Mouse (Mus musculus) colon, adult 2 months (tissue): Measurements from ENCODE around the gene Rtl5. TPM values are rescaled to one million over a fixed set of nuclear protein-coding genes. Genes with fewer than 3 reads are reported as not detected.

Source experiments
- polyA plus RNA-seq: library from polyadenylated mRNA; depleted of rRNA; stranded (reverse); fragments of >200 nt; gene quantifications from 2 replicates; pipeline ENCODE4 v1.2.3, GENCODE M21; 2012; rRNA removed

Gene Rtl5
- 2.4 and 2.7 TPM in 2 replicates for polyA plus RNA-seq

GRCm38 (mm10) chrX:102070591-102071471 is at the start of gene Rtl5:
Gene Rtl5, minus strand, starts transcription at chrX:102071304.

GRCm38 (mm10) chrX:102119042-102119864 is 48.1 kb upstream of the Rtl5 start, which contains the start of gene Pin4:
Gene Pin4, plus strand, starts transcription at chrX:102119447.

Other genes starting within 250 kb of the Rtl5 start
- gene Nhsl2, start 221.9 kb downstream of the Rtl5 start, polyA plus RNA-seq = 0.79 TPM in 2 replicates
- gene Pin4, start 48.1 kb upstream of the Rtl5 start, polyA plus RNA-seq = 0.48 and 1.4 TPM in 2 replicates
- 0.34 and 0.47 TPM in 2 replicates for gene Ercc6l, start 85.8 kb upstream of the Rtl5 start, polyA plus RNA-seq
- gene Rps4x, start 118.1 kb upstream of the Rtl5 start, polyA plus RNA-seq = 195 and 285 TPM in 2 replicates
- gene Cited1, start 180.9 kb upstream of the Rtl5 start, polyA plus RNA-seq = 0.50 and 0.66 TPM in 2 replicates